Mouse (Mus musculus) c-Kit-positive CD71-positive TER-119-positive erythroid progenitor cells, embryonic 14.5 days (primary cell): ENCODE data around the gene E130114P18Rik.

ENCODE experiments used
- DNase-seq: peaks from one replicate; pipeline ENCODE4 v3.0.0-alpha.2; 2013; ENCODE audit warnings: low spot score

The E130114P18Rik gene

DNA sequence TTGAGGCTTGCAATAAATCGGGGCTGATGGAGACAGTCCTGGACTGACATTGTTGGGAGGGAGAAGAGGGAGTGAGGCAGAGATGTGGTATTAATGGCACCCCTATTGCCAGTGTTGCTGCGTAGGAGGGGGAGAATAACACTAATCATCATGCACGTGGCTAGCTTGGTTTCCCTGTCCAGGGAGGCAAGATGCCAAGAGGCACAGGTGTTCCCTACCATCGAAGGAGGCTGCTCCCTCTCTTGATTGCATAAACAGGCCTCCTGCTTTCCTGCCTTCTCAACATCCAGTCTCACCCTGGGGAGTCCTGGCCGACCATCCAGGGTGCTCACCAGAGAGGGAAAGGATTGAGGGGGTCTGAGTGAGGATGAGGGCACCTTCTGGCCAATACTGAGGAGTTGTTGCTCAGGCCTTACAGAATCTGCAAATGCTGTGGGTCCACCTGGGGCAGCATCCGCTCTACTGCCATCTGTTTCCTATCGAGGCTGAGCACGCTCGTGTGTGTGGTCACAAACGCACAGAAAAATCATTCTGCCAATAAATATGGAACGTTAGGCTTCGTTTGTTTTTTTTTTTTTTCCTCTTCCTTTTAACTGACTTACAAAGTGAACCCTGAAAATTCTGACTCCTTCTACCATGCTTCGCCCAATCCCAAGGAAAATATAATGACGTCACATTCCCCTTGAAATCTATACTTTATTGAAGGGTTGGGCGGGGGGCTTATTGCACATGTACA lies 130.0 kb downstream of the E130114P18Rik start:
- no peak for DNase-seq

DNA sequence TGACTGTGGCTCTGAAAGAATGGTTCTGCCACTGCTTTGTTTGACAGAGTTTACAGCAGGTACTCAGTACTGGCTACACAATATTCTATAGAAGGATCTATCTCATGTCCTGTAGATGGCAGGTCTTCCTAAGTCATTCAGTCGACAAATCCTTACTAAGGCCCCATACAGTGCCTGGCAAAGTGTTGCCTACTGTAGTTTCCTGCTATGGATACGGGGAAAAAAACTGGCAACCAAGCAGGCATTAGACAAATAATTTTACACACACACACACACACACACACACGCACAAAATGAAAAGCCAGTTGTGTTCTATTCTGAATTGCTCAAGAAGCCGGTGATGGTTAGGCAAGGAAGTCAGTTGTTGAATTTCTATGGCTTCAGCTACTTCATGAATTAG lies 130.6 kb downstream of the E130114P18Rik start:
- DNase-seq = no peak

DNA sequence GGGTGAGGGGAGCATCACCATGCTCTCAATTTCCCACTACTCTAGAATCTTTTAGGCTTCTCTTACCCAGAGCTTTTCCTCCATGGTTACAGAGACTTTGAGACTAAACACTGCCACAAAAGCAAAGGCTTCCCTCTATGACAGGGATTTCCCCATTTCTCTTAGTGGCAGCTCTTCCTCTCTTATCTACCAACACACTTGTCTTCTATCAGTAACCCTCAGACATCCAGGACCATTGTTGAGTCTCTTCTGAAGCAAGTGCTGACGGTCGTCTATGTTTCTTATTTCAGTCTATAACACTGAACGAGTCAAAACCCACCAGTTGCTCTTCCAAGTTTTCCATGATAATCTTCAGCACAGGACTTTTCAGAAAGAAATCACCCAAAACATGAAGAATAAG lies 137.5 kb downstream of the E130114P18Rik start:
- DNase-seq = no peak

DNA sequence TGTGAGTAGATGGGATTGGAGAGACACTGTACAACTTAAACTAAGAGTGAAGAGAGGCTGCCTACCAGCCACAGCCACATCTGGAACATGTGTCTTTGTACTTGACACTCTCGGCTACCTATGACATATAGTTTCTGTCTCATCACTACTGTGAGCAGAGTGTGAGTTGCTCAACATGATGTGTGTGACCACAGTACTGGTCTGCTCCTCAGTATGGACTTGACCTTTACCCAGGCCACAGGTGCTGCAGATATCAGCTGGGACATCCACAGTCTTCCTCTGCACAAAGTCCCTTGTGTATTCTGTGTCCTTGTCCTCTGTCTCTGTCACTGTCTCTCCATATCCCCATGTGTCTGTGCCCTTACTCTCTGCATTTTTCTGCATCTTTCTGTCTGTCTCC lies 141.3 kb downstream of the E130114P18Rik start:
- no peak for DNase-seq

DNA sequence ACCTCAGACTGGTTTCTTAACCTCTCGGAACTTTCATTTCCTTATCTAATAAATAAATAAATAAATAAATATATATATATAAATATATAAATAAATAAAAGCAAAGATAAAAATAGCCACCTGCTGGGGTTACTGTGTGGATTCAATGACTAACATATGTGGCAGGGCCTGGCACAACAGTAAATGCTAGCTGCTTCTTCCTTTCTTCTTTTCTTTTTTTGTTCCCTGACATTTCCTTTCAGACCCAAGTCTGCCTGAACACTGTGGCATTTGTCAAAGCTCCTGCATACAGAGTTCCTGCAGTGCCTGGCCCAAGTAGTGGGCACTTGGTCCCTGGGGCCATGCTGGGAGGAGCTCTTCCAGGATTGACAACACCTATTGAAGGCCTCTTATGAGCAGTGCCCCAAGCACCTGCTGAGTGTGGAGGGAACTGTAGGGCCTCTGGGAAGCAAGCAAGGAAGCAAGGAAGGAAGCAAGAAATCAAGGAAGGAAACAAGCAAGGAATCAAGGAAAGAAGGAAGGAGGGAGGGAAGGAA lies 142.1 kb downstream of the E130114P18Rik start:
- DNase-seq = no peak

DNA sequence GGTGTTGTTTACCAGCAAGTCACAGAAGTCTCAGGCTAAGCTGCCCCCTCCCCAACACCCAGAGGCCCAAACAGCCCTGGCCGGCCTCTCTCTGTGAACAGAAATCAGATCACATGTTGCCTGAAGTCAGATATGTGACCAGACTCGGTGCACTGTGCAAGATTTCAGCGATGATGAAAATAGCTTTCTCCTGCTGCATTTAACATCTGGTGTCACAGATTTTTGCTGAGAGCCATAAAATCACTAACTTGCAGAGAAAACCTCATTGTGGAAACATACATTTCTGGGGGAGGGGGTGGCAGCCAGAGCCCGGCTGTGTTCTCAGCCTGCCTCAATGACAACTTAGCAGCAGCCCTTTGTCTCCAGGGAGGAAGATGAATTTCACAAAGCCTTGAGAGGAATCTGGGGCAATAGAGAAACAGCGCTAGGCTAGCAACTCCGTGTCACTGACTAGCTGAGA lies 142.6 kb downstream of the E130114P18Rik start:
- DNase-seq = no peak

DNA sequence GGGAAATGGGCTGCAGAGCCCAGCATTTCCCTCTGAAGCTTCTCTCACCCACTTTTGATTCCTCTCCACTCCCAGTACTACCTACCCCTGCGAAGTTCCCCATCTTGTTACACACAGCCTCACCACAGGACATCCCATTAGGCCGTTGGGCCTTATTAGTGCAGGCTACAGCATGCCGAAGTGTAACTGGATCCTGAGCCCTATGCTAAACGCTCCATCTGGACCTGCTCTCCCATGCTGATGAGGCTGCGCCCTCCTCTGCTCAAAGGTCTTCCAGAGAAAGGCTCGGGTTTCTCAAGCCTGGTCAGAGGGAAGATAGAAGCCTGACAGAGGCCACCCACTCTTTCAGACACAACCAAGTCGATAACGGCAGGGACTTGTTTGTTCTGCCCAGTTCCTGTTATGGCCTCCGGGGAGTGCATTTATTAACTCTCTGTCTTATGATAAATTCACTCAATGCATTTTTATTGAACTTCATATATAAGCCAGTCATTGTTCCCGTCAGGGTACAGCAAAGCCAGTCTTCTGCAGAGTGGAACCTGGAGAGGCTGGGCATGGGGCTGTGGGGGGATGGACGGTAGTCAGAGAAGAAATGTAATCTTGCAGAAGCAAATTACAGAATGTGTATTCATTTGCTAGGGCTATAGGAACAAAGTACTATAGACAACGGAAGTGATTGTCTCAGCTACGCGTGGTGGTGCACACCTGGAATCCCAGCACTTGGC lies 148.8 kb downstream of the E130114P18Rik start:
- no peak for DNase-seq

DNA sequence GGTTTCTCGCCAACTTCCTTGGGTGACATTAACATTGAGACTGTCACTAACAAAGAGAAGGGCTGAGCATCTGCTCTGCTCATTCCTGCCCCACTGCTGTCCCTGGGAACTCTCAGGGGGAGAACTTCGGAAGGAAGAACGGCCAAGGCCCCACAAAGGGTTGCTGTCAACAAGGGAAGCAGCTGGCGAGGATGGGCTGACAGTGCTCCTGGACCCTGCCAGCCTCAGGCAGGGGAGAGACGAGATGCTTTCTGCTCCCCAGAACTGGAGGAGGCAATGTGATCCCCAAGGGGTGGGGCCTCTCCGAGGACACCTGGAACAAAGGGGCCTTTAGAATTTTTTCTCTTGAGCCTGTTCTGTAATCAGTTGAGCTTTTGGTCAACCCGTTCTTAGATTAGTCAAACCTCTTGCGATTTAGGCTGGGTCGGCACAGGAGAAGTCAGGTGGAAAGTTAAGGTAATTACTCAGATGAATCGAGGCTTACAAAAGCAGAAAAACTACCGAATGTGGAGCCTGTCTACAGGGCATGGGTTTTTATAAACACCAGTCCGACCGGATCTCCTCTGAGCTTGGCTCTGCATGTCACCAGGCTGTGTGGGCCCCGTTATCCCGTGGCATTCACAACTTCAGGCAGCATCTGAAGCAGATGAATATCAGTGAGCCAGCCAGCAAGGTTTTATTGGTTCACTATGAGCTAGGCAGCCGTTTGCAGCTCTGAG lies 151.7 kb downstream of the E130114P18Rik start:
- DNase-seq = no peak

DNA sequence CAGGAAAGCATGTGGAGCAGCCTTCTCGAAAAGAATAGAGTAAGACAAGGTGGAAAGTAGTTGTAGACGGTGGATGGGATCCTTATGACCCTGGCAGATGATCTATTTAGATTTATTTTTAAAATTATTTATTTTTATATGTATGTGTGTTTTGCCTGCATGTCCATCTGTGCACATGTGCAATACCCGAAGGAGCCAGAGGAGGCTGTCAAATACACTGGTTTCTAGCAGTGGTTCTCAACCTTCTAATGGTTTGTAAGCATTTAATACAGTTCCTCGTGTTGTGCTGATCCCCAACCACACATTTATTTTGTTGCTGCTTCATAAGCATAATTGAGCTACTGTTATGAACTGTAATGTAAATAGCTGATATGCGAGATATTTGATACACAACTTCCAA lies 154.7 kb downstream of the E130114P18Rik start:
- no peak for DNase-seq

DNA sequence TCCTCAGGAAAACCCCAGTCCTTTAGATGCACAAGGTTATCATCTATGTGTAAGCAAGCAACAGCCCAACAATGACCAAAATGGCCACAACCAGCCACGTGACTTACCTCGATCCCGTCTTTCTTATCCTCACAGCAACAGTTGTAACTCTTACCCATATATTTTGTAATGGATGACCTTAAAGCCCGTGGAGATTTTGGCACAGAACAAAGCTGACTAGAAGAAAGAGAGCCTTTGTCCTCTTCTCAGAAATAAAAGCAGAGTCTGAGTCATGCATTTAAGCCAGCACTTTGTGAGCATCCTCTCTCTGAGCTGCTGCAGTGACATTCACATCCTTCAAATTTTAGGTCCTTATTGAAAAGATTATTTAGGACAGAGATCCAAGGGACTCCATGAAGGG lies 156.1 kb downstream of the E130114P18Rik start:
- no peak for DNase-seq

DNA sequence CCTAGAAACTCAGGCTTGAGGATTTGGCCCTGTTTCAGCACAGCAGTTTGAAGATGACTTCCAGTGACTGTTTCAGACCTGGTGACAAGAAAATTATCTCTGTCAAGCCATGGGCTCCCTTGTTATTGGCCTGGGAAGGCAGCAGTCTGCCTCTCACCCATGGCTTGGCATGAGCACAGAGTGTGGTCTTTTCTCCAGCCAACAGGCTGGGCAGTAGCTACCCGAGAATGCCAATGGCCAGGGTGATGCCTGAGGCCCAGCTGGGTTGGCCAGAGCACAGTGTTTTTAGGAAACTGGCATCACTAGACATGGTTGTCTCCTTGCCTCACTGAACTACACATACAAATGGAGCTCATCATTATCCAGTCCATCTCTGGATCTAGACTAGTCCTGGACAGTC lies 157.5 kb downstream of the E130114P18Rik start:
- DNase-seq = no peak

DNA sequence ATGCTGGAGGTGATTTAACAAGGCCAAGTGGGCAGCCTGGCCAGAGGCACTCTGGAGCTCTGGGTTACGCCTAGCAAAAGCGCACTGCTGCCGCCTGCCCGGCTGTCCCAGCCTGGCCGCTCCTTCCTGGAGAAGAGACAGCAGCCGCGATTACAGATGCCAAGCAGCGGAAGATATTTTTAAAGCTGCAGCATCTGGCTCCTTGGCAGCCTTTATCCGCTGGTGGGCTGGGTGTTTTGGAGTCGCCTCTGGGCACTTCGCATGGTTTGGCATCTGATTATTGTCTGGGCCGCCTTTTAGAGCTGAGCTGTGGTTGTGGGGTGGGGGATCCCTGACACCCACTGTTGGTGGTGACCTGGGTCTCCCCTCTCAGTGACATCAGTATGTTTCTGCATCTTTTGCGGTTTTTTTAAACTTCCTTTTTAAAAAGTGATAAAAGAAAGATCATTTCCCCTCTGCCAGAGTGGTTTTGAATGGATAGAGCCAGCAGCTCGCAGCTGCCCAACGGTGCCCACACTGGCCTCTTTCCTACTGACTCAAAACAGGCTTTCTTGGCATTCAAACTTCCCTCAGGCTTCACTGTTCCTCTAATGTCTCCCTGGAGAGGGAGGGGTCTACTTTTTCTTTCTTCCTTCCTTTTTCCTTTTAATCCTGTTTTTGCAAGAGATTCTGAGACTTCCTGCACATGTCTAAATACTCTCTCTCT lies 159.1 kb downstream of the E130114P18Rik start:
- no peak for DNase-seq

DNA sequence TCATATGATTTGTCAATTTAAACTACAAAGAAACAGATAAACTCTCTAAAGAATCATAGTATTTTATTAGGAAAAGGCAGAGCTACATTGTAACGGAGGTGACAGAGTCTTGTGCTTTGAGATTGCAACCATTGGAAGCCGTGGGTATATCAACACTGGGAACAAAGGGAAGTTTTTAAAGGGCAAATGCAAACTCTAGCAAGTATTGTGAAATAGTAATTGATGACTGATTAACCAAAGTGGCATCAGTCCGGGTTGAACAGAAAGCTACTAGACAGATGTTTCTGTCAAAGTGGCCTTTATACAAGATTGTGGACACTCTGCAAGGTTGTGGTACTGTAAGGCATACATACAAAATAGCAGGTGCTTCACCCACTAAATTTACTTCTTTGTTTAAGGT lies 162.8 kb downstream of the E130114P18Rik start:
- no peak for DNase-seq

DNA sequence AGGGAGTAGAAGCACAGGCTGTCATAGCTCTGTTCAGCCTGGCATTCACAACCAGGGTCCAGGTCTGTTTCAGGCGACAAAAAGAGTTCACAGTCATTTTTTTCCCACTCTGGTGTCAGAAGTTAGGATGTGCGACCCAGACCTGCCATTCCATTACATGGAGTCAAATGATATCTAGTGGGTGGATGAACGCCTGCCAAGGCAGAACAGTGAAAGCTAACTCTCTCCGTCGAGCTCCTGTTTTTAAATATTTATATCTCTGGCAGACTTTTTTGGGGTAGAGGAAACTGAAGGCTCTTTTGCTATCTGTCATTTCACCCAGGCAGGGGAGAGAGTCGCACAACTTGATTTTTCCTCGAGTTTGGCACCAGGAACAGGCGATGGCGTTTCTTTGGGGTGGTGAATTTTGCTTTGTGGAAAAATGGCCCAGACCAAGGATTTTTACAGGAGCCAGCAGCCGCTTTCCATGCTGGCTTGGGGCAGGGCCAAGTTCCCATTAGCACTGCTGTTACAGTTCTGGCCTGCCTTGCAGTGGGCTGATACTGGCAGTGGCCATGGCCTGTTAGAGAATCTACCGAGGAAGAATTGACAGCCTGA lies 166.5 kb downstream of the E130114P18Rik start:
- no peak for DNase-seq

DNA sequence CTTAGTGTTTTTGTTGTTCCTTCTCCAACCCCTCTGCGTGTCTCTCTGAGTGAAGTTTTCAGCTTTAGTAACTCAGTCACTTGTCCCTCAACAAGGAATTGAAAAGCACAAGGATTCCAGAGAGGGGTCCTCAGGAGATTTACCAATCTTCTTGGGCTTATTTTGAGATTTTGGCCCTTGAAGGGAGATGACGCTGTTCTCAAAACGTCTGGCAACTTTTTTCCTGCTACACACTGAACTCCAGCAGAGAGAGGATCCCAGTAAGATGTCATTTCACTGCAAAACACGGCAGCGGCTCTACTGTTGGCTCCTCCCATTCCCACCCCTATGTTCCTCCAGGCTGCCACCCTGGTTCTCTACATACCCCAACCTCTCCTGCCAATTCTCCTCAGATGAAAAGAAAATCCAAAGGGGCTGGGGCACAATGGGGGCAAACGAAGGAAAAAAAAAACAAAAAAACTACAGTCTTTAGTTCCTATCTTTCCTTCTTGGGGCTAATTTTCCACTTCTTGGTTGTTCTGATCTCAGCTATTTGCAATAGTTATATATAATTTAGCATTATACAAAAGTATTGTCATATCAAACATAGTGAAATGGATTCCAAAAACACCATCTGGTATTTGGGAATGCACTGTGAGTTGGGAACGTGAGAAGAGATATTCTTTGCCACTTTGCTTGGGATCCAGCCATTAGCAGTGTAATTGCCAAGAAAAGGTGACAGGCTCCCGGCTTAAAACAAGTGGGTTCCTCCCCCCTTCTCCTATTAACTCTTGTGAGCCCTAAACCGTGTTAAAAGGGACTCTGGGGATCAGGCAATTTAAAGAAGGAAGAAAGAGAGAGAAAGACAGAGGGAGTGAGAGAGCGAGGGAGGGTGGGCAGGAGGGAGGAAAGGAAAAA lies 167.8 kb downstream of the E130114P18Rik start:
- DNase-seq = no peak

DNA sequence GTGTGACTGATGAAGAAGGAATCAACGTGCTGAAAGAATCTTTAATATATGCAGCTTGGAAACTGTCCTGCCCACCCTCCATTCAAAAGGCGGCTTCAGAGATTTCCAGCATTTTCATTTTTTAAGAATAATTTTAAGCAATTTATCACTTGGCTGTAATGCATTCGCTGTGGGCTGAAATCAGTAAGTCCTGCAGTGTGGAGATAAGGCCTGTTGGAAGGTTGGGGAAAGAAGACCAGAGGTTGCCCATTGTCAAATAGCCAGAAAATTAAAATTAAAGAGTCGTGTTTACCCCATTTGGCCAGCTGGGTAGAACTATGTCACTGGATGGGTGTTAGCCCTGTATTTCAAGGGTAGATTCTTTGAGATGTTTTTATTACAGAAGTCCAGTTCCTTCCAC lies 168.5 kb downstream of the E130114P18Rik start:
- no peak for DNase-seq

DNA sequence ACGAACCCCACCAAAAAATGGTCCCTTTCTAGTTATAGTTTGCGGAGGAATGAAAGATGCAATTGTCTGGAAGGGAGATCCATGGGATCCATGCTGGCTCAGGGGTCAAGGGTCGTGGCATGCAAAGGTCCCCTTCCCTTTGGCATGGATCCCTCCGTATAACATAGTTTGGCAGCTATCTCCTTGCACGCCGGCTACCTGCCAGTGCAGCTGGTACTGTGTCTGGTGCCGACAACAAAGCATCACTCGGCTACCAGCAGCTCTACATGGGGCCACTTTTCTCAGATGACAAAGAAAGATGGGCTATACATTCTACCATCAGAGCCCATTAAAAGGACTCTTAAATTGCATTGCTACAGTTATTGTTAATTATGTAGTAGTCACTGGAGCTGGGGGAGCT lies 169.2 kb downstream of the E130114P18Rik start:
- DNase-seq = no peak

DNA sequence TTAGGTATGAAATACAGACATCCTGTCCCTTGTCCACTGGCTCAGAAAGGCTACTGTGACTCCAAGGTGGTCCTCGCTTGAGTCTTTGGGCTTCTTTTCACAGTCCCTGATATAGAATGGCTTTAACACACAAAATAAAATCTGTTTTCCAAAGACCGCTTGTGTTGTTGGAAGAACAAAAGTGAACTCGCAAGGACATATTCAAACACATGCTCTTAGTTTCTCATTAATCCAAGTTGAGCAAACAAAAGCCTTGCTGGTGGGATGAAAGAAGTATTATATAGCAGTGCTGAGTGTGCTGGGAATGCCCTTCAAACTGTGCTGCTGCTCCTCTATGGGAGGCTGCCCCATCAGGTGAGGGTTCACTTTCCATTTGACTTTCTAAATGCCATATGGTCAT lies 169.7 kb downstream of the E130114P18Rik start:
- DNase-seq = no peak

DNA sequence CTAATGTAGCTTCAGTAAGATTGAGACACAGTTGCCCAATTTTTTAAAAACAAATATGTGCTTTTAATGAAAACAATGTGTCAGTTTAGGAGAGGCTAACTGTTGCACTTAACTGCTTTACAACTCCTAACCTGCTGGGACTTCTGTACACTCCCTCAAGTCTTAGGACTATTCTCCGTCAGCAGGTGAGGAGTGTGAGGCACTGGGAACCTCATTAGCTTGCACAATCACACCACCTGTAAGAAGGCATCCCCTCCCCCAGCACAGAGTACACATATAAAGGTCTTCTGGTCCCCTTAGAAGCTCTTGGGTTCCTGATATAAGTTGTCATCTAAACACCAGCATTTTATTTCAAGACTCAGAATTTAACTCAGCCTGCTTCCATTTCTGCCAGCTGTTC lies 170.7 kb downstream of the E130114P18Rik start:
- no peak for DNase-seq

DNA sequence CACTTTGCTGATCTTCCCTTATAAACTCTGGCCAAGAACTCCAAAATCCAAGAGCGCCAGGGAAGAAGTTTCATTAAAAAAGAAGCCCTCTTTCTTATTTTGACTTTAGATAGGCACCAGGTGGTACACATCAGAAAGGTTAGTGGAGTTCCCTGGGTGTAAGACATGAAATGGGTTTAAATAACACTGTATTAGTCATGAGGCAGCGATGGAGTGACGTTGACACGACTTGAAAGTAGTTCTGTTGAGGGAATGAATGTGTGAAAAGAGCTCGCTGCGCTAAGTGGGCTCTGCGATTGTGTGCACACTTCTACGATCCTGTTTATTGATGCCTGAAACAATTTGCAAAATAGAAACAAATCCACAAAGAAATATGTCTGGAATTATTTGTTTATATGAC lies 171.4 kb downstream of the E130114P18Rik start:
- DNase-seq = no peak

DNA sequence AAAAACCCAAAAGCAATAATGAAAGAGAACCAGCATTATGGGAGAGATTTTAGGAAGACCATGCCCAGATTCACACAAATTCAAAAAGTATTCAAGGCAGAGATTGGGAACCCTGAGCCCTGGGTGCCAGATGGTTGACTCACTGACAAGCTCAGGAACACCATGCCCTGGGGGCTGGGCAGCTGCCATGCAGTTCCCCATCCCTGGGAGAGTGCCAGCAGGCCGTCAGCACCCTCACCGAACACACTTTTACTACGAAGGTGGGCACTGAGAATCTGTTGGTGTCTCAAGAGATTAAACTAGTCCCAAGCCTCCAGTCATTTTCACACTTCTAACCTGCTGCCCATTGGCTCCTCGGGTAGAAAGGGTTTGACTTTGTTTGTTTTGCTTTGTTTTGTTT lies 175.3 kb downstream of the E130114P18Rik start:
- DNase-seq = no peak
